Mouse (Mus musculus) liver, adult 2 months (tissue): ENCODE measurements at regions not wholly inside any gene's neighbourhood (a gene's known extent, or its start where the extent isn't known, plus 50 kb on each side); places are given as distances from the start of the nearest gene placed in this dataset.

Source experiments
- CTCF ChIP-seq: fragments of 200-500 bp; IDR thresholded peaks from 2 replicates; pipeline ENCODE4 v1.5.1; 2011; ENCODE audit warnings: low read depth, low read length, control low read depth
- POLR2A ChIP-seq: fragments of 200-500 bp; IDR thresholded peaks from 2 replicates; pipeline ENCODE4 v1.6.1; 2011; ENCODE audit warnings: low read length, control low read depth; ENCODE audit not compliant: insufficient read depth; ENCODE audit errors: extremely low read depth

- TF ChIP-seq CTCF (no peak), POLR2A (no peak)
Observed at GRCm38 (mm10) chr5:29892861-29893260, 120.1 kb upstream of the Il6 start.
